Mouse (Mus musculus) thymus, adult 2 months (tissue): ENCODE data around the gene Cxcl3. TPM values are rescaled to one million over a fixed set of nuclear protein-coding genes. Genes with fewer than 3 reads are reported as not detected.

ENCODE experiments used
- DNase-seq: peaks from one replicate; pipeline ENCODE4 v3.0.0; 2021
- H3K27ac ChIP-seq: fragments of 200-500 bp; 2 replicates; pipeline ENCODE4 v1.5.1; 2012; ENCODE audit warnings: low read length, control low read depth; ENCODE audit not compliant: control insufficient read depth, insufficient read depth
- H3K27me3 ChIP-seq: fragments of 200-500 bp; 2 replicates; pipeline ENCODE4 v1.6.1; 2012; ENCODE audit warnings: mild to moderate bottlenecking, low read length, moderate library complexity, mixed read lengths; ENCODE audit not compliant: control insufficient read depth, insufficient read depth
- H3K36me3 ChIP-seq: fragments of 200-500 bp; 2 replicates; pipeline ENCODE4 v1.6.1; 2012; ENCODE audit warnings: mild to moderate bottlenecking, low read length, moderate library complexity; ENCODE audit not compliant: control insufficient read depth, insufficient read depth
- H3K4me1 ChIP-seq: fragments of 200-500 bp; replicated peaks from 2 replicates; pipeline ENCODE4 v1.6.1; 2012; ENCODE audit warnings: low read length; ENCODE audit not compliant: control insufficient read depth, insufficient read depth
- H3K4me3 ChIP-seq: fragments of 200-500 bp; 2 replicates; pipeline ENCODE4 v1.5.1; 2012; ENCODE audit warnings: mild to moderate bottlenecking, low read length, control low read depth, moderate library complexity; ENCODE audit not compliant: control insufficient read depth, insufficient read depth
- CTCF ChIP-seq: fragments of 200-500 bp; IDR thresholded peaks from 2 replicates; pipeline ENCODE4 v1.5.1; 2012; ENCODE audit warnings: mild to moderate bottlenecking, control low read depth, low read length, moderate library complexity, borderline replicate concordance; ENCODE audit not compliant: control insufficient read depth, poor library complexity, insufficient read depth; ENCODE audit errors: extremely low read depth
- POLR2A ChIP-seq: fragments of 200-500 bp; IDR thresholded peaks from 2 replicates; pipeline ENCODE4 v1.6.1; 2012; ENCODE audit warnings: mild to moderate bottlenecking, low read length, control low read depth, moderate library complexity; ENCODE audit not compliant: control insufficient read depth, poor library complexity, insufficient read depth; ENCODE audit errors: extremely low read depth
- WGBS: fragments of 180-500 bp; shearing (Covaris S2); methylation state at CpG from one replicate; pipeline ENCODE4 v1.1.7; 2018; 5-methylcytosine and 5-hydroxymethylcytosine counted together
- polyA plus RNA-seq: library from polyadenylated mRNA; depleted of rRNA; stranded (reverse); fragments of >200 nt; gene quantifications from 2 replicates; pipeline ENCODE4 v1.2.3, GENCODE M21; 2012; rRNA removed

Gene Cxcl3
- 5.0 and 6.0 TPM in 2 replicates for polyA plus RNA-seq

DNA sequence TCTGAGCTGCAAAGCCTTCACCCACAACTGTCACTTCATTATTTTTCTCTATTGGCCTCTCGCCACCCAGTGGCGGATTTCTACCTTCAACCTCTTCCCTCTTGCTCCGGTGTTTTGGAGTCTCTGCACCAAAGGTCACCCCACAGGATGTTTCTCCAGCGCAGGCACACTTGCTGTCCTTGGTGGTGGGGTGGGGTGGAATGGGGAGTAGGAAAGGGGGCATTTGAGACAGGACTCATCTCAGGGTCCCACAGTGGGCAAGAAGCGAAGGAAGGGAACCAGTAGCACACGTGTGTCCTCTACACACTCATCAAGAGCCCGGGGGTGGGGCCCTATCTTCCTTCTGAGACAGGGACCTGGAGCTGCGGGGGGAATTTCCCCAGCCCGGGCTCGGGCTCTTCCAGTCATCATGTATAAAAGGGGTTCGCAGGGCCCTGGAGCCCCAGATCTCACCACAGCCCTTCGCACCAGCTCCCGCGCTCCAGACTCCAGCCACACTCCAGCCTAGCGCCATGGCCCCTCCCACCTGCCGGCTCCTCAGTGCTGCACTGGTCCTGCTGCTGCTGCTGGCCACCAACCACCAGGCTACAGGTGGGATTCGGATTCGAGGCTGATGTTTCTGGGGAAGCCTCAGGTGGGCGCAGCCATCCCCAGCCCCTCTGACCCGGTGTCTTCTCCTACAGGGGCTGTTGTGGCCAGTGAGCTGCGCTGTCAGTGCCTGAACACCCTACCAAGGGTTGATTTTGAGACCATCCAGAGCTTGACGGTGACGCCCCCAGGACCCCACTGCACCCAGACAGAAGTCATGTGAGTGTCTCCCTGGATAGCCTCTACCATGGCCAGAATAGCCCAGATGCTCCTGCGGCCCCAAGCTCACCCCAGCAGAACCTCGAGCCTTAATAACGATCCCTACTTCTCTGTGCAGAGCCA lies at the start of gene Cxcl3:
TSS of gene Cxcl3 (plus strand) at position 445 of the 930 bp plus-strand sequence.
- 35% methylated on average over 26 of the region's 26 CpGs for WGBS
- no peak within 1 kb of the TSS for H3K4me3 ChIP-seq
- no peaks in the 10 kb centered on the region for H3K36me3 ChIP-seq
- TF ChIP-seq POLR2A (no peak), CTCF (no peak)
- no peak within 1 kb of the TSS for H3K27ac ChIP-seq
- H3K4me1 ChIP-seq: no peaks in the 10 kb centered on the region
- no peak for DNase-seq
- H3K27me3 ChIP-seq: no peaks in the 10 kb centered on the region

DNA sequence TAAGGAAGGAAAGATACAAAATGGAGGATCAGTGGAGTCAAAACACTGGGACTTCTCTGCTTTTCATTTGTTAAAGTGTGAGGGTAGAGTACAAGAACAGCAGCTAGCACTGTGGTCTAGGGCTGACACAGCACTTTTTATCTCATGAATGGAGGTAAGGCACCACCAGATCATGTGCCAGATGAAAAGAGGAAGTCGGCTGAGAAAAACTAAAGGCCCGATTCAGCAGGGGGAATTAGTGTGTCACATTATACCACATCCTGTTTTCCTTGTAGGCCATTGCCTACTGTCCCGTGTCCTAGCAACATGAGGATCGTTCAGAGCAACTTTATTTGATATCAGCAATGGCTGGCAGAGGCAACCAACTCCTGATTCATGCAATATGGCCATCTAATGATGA lies 43.9 kb upstream of the Cxcl3 start:
- H3K36me3 ChIP-seq: no peaks in the 10 kb centered on the region
- no peak overlapping the region for H3K27ac ChIP-seq
- 6% methylated on average over 4 of the region's 4 CpGs for WGBS
- H3K4me1 ChIP-seq: no peaks in the 10 kb centered on the region
- TF ChIP-seq POLR2A: no peak
- TF ChIP-seq CTCF: no peak
- DNase-seq: no peak
- H3K4me3 ChIP-seq: no peak overlapping the region
- no peaks in the 10 kb centered on the region for H3K27me3 ChIP-seq

GRCm38 (mm10) chr5:90753934-90754333 lies 32.0 kb upstream of the Cxcl3 start:
- H3K4me1 ChIP-seq: no peaks in the 10 kb centered on the region
- H3K27me3 ChIP-seq: no peaks in the 10 kb centered on the region
- no peak for TF ChIP-seq POLR2A
- no peak for TF ChIP-seq CTCF
- no peak for DNase-seq
- H3K27ac ChIP-seq: no peak overlapping the region
- no peaks in the 10 kb centered on the region for H3K36me3 ChIP-seq
- no peak overlapping the region for H3K4me3 ChIP-seq
- WGBS: 100% methylated on average over 1 of the region's 1 CpGs

- Histone ChIP-seq H3K4me1 (no peaks in the 10 kb centered on the region), H3K4me3 (no peak overlapping the region), H3K36me3 (no peaks in the 10 kb centered on the region), H3K27ac (no peak overlapping the region), H3K27me3 (no peaks in the 10 kb centered on the region)
- 56% methylated on average over 5 of the region's 5 CpGs for WGBS
- no peak for TF ChIP-seq CTCF
- no peak for TF ChIP-seq POLR2A
- DNase-seq: no peak
These were observed 27.8 kb upstream of the Cxcl3 start for GRCm38 (mm10) chr5:90758020-90758605.

GRCm38 (mm10) chr5:90759077-90760065 lies 26.5 kb upstream of the Cxcl3 start, which contains the start of gene Cxcl5:
Cxcl5 (plus strand) TSS chr5:90759360.
- H3K4me1 ChIP-seq: no peaks in the 10 kb centered on the region
- H3K27me3 ChIP-seq: no peaks in the 10 kb centered on the region
- H3K36me3 ChIP-seq: no peaks in the 10 kb centered on the region
- TF ChIP-seq CTCF (no peak), POLR2A (no peak)
- no peak for DNase-seq
- 18% methylated on average over 32 of the region's 32 CpGs for WGBS
- no peak within 1 kb of the TSS for H3K4me3 ChIP-seq
- no peak within 1 kb of the TSS for H3K27ac ChIP-seq

DNA sequence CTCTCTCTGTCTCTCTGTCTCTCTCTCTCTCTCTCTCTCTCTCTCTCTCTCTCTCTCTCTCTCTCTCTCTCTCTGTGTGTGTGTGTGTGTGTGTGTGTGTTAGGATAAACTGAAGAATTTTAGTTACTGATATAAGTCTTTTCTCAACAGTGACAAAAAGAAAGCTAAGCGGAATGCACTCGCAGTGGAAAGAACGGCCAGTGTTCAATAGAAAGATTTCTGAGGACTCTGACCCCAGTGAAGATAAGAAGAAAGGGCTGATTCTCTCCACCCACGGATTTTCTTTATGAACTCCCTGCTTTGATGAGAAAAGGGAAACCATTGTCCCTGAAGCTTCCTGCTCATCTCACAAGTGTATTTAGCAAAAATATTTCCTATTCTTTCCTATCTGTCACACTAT lies 25.6 kb upstream of the Cxcl3 start:
- 79% methylated on average over 4 of the region's 4 CpGs for WGBS
- no peak for DNase-seq
- TF ChIP-seq POLR2A (no peak), CTCF (no peak)
- H3K27me3 ChIP-seq: no peaks in the 10 kb centered on the region
- no peaks in the 10 kb centered on the region for H3K36me3 ChIP-seq
- no peak overlapping the region for H3K4me3 ChIP-seq
- H3K4me1 ChIP-seq: no peaks in the 10 kb centered on the region
- H3K27ac ChIP-seq: no peak overlapping the region
